Mouse (Mus musculus) inflammation-experienced regulatory T-cells, adult 6 months (primary cell): ENCODE results near the gene Kcng3. TPM values are rescaled to one million over a fixed set of nuclear protein-coding genes. Genes with fewer than 3 reads are reported as not detected.

ENCODE experiments used
- ATAC-seq: one replicate; pipeline ENCODE4 v1.8.0; 2017
- polyA plus RNA-seq, 3 experiments: library from polyadenylated mRNA; unstranded; fragments of 100-300 nt; shearing (Covaris generic); gene quantifications; one replicate each; pipeline ENCODE4 v1.2.1; 2017

Kcng3 gene
- polyA plus RNA-seq, 3 experiments from 2014 or later, result not detected

GRCm38 (mm10) chr17:83630787-83631678, 662 bp downstream of the Kcng3 start:
- ATAC-seq, result peak; percentile 21

- no peak for ATAC-seq
These were observed 17.8 kb downstream of the Kcng3 start for GRCm38 (mm10) chr17:83613907-83614306.

DNA sequence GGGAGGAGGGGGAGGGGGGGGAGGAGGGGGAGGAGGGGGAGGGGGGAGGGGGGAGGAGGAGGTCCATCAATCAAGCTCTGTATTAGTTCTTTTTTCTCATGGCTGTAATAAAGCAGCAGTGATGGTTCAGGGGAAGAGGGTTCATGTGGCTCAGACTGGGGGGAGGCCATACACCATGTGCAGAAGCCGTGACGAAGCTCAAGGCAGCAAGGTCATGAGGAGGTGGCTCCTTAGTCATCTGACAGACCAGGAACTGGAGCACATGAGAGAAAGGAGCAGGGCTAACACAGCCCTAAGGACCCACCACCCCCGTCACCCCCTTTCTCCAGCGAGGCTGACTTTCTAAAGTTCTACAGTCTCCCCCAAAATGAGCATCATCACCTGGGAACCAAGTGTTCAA, 22.2 kb downstream of the Kcng3 start:
- ATAC-seq, result no peak

DNA sequence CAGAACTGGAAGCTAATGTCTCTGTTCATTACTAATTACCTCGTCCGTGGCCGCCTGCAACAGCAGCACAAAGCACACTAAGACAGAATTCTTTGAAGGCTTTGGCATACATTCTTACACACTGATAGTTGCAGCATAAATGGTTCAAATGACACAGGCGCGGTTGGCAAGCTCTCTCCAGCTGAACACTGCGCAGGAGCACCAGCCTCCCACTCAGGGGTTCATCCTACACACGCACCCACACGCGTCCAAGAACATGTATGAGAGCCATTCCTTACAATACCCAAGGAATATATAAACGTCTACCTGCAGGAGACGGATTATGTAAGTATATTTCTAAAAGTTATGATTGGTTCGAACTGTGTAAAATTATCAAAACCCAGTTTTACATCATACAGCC, 30.7 kb downstream of the Kcng3 start:
- no peak for ATAC-seq

DNA sequence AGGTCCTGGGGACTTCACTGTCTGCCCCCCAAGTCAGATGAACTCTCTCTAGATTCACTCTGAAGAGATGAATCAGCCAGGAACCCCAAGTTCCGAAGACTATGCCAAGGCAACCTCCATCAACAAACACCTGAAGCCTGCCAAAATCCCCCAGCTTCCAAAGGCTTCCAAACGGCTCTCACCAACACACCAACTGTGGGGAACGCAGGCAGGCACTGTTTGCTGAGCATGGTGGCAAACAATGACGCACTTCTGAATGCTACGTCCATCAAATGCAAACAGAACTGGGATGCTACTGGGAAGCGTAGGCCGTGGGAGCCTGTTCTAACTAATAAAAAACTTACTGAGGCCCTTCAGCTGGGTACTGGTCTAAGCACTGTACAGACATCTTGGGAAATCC, 35.7 kb downstream of the Kcng3 start:
- ATAC-seq, result no peak

GRCm38 (mm10) chr17:83594526-83594925, 37.2 kb downstream of the Kcng3 start:
- no peak for ATAC-seq

GRCm38 (mm10) chr17:83593396-83593795, 38.3 kb downstream of the Kcng3 start:
- ATAC-seq, result no peak

DNA sequence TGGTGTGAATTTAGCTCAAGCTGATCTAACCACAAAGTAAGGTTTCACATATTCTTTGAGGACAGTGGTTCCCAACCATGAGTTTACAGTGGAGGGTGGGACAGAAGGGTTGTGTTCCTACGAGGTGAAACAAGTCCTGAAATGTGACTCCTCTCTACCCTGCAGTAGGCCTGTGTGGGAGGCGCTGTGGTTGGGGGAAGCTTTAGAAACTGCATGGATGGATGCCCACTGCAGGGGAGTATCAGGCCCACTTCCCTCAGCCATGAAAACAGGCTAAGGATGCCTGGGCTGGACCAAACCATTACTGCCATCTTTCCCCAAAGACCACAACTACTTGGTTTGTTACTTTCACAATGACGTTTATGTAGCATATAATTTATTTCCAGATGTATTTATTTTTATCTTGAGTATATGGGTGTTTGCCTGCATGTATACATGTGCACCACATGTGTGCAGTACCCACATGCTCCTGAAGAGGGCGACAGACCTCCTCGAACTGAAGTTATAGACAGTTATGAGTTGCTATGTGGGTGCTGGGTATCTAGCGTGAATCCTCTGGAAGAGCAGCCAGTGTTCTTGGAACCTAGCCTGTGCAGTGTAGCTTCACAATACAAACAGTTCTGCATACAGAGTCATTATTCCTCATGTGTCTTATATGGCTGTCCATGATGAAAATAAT, 42.9 kb downstream of the Kcng3 start:
- ATAC-seq, result no peak

- ATAC-seq, result no peak
These were observed 44.0 kb downstream of the Kcng3 start for GRCm38 (mm10) chr17:83587731-83588130.

DNA sequence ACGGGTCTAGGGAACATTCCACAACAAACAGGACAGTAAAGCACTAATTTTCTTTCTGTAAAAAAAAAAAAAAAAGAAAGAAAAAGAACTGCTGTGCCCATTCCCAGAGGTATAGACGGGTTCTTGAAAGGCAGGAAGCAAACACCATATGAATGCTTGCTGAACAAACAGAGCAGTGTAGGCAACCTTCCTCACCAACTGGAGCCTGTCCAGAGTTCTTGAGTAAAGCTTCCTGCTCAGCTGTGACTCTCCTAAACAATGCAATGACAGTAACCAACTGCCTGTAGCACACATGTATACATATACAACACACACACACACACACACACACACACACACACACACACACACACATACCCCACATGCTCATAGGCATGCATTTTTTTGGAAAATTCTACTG, 49.1 kb downstream of the Kcng3 start:
- ATAC-seq, result no peak

DNA sequence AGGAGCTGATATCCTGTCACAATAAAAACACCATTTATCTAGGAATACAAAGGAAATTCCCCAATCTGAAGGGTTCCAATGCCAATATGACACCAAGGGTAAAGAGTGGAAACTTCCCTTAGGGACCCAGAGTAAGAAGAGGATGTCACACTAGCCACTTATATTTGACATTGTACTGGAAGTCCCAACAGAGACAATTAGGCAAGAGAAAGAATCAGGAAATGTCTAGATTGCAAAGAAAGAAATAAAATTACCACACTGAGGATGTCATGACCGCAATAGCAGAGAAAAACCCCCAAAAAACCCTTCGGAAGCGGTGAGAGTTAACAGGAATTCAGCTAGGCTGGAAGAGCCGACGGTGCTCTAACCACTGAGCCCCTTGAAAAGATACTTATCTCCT, 51.0 kb downstream of the Kcng3 start:
- ATAC-seq, result no peak

DNA sequence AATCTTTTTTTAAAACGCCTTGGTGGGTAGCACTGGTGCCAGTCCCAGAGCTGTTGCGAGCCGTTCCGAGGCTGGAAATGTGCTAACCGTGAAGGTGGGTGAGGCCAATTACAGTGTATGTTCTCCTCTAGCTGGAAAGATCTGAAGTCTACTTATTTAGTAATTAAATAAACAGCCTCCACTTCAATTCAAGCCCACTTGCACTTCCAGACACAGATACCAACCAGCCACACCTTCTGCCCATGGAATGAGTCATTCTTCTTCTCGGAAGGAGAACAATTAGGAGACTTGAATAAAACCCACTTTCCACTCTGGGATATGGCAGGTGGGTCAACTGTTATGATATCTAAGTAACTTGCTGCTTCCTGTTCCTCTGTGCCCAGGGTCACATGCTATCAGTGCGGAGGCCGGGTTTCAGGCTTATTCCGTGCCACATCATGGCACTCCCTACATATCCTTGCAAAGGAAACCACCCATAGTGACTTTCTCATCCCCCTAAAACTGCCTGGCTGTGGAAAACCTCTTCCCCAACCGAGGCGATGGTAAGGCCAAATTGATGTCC, 54.8 kb downstream of the Kcng3 start:
- ATAC-seq, result no peak

- no peak for ATAC-seq
These were observed 57.1 kb downstream of the Kcng3 start for GRCm38 (mm10) chr17:83574615-83575014.

DNA sequence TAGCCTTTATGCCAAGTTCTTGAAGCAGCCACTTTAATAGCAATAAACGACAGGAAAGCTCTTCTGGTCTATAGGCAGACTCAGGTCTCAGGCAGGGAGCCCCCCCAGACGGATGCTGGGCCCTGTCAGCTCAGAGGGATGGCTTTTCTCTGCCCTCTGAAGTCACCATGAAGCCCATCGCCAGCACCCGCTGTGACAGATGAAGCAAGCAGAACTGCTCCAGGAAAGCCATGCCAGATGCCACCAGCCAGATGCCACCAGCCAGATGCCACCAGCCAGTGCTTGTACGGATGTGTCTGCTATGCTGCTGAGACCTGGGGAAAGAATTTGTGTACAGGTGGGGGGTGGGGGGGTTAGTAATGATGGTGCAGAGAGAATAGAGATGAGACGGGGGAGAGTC, 58.6 kb downstream of the Kcng3 start:
- no peak for ATAC-seq

DNA sequence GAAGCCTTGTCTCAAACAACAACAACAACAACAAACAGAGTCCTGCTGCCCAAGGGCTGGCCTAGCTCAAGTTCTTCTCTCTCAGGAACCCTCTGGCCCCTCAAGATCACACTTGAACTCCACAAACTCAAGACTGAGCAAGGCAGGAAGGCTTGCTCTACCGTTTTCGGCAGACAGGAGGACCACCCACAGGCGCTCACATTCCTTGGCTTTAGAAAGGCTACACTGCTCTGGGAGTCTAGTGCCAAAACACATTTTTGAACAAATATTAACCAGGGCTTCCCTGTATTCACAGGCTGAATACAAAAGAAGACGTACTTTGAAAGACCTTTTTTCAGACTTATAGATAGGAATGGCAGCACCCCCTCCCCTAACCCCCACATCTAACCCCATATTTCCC, 59.3 kb downstream of the Kcng3 start:
- no peak for ATAC-seq

GRCm38 (mm10) chr17:83567375-83567774, 64.3 kb downstream of the Kcng3 start:
- ATAC-seq, result no peak

DNA sequence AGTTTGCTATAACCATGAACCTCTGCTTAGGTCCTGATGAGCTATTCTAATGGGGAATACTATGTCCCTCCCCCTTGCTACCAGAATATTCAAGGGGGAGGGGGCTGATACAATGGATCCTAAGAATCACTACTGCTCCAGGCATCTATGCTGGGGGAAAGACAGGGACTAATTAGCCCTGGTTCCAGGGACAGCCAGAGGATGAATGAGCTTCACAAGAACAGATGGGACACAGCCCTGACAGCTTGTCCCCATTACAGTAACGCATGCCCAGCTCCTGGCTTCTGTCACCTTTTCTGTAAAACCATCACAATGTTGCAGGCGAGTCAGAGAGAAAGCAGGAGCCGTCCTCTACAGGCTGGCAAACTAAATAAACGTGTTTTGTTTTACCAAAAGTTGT, 66.2 kb downstream of the Kcng3 start:
- ATAC-seq, result no peak

- ATAC-seq, result no peak
These were observed 67.4 kb downstream of the Kcng3 start for GRCm38 (mm10) chr17:83564119-83564820.

- no peak for ATAC-seq
These were observed 68.0 kb downstream of the Kcng3 start for GRCm38 (mm10) chr17:83563703-83564111.

- ATAC-seq, result no peak
These were observed 69.3 kb downstream of the Kcng3 start for GRCm38 (mm10) chr17:83562153-83563010.

GRCm38 (mm10) chr17:83559081-83559480, 72.6 kb downstream of the Kcng3 start:
- ATAC-seq, result no peak

DNA sequence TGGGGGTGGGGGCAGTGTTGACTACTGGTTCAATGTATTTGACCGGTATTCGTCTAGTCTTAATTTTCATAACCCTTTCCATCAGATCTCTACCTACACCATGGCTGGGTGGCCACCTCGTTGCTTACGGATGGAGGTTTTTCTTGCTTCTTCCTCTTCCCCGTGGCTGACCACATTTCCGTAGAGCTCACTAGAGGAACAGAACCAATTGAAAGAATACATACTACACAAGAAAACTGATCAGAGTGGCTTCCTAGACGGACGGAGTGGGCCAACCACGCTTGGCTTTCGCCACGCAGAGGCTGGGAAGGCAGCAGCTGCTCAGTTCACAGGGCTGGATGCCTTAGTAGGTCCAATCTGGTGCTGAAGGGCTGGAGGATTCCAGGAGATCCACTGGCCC, 75.9 kb downstream of the Kcng3 start:
- no peak for ATAC-seq
